Mouse (Mus musculus): Measurements from ENCODE around the gene Tprkb.
A peak's percentile ranks its signal among the peaks of the same experiment; 100 is the strongest.
"Not testable (repeated sequence)": the region's sequence is repeated elsewhere in the genome, so short reads cannot be mapped to it uniquely, and the experiment has no call there.

The Tprkb gene

DNA sequence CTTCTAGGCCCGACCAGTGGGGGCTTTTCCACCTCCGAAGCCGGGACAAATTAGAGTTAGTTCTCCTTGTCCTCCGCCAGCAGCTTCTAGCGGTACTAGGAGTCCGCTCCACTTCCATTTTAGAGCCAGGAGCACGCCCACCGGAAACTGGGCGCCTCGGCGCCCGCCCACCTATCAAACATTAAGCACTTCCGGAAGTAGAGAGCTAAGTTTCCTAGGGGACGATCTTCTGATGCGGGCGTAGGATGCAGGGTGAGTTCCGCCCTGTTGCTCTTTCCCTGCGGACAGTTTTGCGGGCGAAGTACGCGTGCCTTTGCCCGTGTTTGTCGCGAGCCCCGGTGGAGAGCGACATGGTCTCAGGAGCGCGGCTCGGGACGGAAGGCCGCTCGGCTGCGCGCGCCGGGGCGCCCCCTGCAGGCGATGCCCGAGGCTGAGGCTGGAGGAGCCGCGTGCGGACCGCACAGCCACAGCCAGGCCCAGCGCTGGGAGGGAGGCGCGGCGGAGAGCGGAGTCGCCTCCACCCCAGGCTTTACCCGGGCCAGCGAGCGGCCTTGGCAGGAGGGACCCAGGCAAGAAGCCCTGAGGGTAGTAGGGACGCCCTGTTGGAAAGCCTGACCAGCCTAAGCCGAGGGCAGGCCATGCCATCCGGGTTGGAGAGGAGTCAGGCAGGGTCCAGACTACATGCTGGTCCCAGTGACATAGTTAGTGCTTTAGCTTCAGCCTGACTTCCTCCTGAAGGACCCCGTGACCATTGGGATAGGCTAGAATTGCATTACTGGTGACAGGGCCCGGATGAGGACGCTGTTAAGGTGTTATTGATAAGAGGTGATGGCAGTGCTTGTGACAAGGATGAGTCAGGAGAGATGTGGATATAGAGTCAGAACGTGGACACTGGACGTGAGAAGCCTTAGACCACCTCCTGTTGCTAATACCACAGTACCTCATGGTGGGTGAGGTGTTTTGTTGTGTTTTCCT is 4.2 kb downstream of the Tprkb start, which contains the start of gene Nat8f1:
Gene Nat8f1 (minus strand): TSS at position 149 of the 975 bp plus-strand sequence.
- DNase-seq (ENCODE audit: low spot score), result peak; percentile 87

DNA sequence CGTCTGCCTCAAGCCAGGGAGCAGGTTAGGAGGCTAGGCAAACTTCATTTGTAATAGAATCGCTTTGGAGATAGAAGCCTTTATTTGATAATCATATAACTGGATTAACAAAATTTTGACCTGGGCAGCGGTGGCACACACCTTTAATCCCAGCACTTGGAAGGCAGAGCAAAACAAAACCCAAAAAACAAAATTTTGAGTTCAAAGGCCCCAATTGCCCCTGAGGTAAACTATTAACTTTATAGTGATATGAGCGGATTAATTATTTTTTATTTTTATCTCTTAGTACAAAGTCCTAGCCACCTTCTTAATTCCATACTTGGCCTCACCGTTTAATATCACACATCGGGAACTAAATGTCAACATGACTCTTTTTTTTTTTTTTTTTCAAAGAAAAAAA is 4.9 kb downstream of the Tprkb start:
- DNase-seq (ENCODE audit: low spot score), result no peak

DNA sequence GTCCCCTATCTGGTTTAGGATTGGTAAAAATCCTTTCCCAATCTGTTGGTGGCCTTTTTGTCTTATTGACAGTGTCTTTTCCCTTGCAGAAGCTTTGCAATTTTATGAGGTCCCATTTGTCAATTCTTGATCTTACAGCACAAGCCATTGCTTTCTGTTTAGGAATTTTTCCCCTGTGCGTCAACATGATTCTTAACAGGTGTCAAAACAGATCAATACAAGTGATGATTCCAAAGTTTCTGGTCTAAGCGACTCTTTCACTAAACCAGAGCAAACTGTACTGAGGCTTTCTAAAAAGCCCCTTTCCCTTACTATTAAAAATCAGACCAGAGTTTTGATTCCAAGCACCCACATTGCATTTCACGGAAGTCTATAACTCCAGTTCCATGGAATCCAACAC is 6.7 kb downstream of the Tprkb start:
- not testable (repeated sequence) for DNase-seq (ENCODE audit: low spot score)

GRCm38 (mm10) chr6:85919401-85919800 is 7.7 kb downstream of the Tprkb start:
- DNase-seq (ENCODE audit: low spot score), result no peak

DNA sequence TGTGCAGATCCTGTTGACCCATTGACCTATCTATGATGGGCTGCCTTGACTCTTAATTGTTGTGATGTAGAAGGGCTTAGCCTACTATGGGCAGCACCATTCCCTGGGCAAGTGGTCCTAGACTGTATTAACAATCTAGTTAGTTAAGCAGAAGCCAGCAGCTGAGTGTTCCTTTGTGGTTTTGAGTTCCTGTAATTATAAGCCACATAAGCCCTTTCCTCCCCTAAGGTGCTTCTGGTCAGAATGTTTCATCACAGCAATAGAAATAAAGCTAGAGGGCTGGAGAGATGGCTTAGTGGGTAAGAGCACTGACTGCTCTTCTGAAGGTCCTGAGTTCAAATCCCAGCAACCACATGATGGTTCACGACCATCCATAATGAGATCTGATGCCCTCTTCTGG is 12.0 kb downstream of the Tprkb start:
- DNase-seq (ENCODE audit: low spot score), result no peak

GRCm38 (mm10) chr6:85926709-85927108 is 15.0 kb downstream of the Tprkb start:
- no peak for DNase-seq (ENCODE audit: low spot score)

DNA sequence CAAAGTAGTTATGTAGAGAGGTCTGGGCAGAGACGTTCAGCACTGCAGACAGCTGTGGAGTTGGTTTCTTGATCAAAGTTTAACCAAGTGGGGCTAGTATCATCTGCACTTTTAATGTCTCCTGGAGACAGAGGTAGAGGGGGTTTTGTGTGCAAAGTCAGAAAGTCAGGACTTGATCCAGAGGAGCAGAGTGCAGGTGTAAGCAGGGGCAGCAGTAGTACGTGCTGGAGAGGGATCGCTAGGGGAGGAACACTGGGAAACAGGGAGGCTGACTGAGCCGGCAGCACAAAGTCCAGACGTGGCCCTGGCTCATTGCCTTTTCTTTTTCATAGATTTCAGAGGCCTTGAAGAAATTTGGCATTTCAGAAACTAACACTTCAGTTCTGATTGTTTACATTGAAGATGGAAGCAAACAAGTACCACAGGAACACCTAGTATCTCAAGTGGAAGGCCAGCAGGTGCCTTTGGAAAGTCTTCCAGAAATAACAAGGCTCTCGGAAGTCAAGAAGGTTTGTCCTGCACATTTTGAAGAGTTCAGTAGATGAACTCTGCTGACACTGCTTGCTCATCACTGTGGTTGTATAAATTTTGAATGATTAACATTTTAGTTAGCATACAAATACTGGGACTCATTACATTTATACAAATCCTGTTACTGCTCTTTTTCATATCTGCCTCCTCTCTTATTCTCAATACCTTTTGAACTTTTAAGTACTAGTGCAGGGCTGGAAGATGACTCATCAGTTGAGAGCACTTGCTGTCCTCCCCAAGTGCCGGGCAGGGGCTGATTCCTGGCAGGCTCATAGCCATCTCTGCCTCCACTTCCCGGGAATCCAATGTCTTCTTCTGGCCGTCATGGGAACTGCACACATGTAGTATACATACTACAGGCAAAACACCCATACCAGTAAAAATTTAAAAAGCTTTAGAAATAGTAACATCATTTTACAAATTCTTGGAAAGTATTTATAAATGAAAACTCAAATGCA is 16.1 kb downstream of the Tprkb start:
- no peak for DNase-seq (ENCODE audit: low spot score)

DNA sequence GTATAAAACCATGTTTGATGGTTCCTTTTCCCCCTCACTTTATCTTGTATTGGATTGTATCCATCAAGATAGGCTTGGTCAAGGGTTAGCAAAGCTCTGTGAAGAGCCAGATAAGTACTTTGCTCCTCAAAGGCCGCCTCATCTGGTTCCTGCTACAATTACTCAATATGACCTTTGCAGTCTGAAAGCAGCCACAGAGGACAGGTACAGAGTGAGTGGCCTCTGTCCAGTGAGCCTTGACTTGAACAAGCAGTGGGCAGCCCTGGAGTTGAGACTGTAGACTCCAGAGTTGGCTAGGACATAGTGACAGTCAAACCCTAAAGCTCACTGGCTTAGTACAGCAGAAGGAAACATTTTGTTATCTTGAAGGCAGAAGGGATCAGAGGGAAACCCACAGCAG is 17.6 kb downstream of the Tprkb start:
- no peak for DNase-seq (ENCODE audit: low spot score)

DNA sequence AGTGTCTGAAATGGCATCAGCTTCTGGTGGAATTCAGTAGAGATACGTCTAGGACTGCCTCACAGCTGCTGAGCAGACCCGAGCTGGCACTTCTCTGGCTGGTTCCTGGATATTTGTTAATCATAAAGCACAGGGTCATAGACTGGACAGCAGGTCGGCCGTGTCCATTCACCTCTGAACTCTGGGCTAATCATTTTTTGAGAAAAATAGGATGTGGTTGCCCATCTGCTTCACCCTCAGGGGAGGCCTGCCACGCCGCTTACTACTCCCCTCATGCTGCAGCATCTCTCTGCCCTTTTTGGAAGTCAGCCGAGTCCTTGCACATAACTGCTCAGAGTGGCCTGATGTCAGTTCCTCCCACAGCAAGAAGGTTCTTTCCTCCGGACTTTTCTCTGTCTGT is 22.4 kb downstream of the Tprkb start:
- no peak for DNase-seq (ENCODE audit: low spot score)

DNA sequence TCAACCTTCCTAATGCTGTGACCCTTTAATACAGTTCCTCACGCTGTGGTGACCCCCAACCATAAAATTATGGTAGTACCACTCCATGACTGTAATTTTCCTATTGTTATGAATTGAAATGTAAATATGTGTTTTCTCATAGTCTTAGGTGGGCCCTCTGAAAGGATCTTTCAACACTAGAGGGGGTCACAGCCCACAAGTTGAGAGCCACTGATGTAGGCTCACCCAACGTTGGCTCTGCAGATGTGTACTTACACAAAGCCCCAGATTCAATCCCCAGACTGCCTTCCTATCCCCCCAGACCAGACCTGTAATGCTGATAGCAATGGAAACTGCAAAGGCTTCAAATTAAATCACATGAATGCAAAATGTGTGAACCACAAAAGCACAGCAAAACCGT is 24.0 kb downstream of the Tprkb start:
- no peak for DNase-seq (ENCODE audit: low spot score)

DNA sequence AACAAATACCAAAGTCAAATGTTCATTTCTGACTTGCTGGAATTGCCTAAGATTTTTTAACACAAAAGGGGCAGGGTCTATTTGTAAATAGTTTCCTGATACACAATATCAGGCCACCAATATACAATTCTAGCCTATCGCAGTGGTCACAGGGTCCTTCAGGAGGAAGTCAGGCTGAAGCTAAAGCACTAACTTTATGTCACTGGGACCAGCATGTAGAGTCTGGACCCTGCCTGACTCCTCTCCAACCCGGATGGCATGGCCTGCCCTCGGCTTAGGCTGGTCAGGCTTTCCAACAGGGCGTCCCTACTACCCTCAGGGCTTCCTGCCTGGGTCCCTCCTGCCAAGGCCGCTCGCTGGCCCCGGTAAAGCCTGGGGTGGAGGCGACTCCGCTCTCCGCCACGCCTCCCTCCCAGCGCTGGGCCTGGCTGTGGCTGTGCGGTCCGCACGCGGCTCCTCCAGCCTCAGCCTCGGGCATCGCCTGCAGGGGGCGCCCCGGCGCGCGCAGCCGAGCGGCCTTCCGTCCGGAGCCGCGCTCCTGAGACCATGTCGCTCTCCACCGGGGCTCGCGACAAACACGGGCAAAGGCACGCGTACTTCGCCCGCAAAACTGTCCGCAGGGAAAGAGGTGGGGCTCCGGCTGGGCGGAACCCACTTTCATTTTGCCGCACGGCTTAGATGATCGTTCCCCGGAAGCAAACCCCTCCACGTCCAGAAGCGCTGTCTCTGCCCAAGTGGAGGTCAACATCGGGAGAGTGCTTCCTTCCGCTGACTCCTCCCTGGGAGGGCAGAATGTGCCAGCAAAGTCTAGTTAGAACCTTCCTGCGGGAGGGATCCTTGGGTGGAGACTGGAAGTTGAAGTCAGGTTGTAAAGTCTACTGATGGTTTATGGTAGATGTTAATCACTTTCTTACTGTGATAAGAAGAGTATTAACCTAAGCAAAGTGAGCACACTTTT is 25.1 kb downstream of the Tprkb start:
- peak; percentile 82 for DNase-seq (ENCODE audit: low spot score)

DNA sequence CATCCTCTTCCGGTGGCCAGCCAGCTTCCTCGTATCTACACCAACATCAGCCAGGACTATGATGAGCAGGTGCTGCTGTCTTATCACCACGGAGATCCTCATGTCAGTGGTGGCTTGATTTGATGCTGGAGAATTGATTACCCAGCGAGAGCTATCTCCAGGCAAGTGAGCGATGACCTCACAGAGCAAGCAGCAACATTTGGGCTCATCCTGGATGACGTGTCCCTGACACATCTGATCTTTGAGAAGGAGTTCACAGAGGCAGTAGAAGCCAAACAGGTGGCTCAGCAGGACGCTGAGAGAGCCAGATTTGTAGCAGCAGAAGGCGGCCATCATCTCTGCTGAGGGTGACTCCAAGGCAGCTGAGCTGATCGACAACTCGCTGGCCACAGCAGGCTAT is 27.0 kb downstream of the Tprkb start:
- no peak for DNase-seq (ENCODE audit: low spot score)

GRCm38 (mm10) chr6:85942469-85942868 is 30.8 kb downstream of the Tprkb start:
- no peak for DNase-seq (ENCODE audit: low spot score)

DNA sequence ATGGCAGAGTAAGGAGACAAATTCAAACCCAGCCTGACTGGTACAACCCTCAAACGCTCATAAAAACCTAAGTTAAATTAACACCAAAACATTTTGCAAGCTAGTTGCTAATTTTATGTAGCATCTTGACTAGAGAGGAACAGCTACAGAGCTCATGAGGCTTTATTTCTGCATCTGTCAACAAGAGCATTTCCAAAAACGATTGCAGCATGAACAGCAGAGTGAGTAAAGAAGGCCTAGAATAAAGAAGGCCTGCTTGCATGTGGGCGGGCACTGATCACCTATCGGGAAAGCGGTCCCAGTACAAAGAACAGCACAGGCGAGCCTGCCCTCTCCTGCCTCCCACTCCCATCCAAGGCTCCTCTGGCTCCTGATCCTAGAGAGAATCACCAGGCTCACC is 36.9 kb downstream of the Tprkb start:
- no peak for DNase-seq (ENCODE audit: low spot score)

- no peak for DNase-seq (ENCODE audit: low spot score)
Observed at GRCm38 (mm10) chr6:85957581-85957980, 45.9 kb downstream of the Tprkb start.

- DNase-seq (ENCODE audit: low spot score), result peak; percentile 87
Observed at GRCm38 (mm10) chr6:85961101-85962091, 49.7 kb downstream of the Tprkb start, which contains the start of gene Dusp11. TSS of gene Dusp11 (minus strand) at chr6:85961667.

- DNase-seq (ENCODE audit: low spot score), result peak; percentile 32
Observed at GRCm38 (mm10) chr6:85966081-85966480, 54.4 kb downstream of the Tprkb start.

- DNase-seq (ENCODE audit: low spot score), result no peak
Observed at GRCm38 (mm10) chr6:85966686-85967085, 55.0 kb downstream of the Tprkb start.

DNA sequence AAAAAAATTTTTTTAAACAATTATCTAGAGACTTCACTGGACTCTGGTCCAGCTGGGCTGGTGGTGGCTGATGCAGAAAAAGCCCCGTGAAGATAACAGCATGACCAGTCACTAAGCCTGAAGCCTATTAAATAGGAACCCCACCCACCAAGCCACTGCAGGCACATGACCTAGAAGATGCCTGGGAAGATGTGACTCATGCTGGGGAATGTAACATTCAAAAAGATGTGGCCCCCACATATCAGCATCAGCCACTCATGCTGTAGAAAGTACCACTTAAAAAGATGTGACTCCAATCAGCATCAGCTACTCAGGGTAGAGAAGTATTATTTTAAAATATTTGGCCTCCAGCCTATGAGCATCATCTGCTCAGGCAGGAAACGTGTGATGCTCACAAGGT is 58.2 kb downstream of the Tprkb start:
- no peak for DNase-seq (ENCODE audit: low spot score)

GRCm38 (mm10) chr6:85972699-85973098 is 61.0 kb downstream of the Tprkb start:
- no peak for DNase-seq (ENCODE audit: low spot score)
